Mouse (Mus musculus): Measurements from ENCODE around the gene Olfr49.

Gene Olfr49

DNA sequence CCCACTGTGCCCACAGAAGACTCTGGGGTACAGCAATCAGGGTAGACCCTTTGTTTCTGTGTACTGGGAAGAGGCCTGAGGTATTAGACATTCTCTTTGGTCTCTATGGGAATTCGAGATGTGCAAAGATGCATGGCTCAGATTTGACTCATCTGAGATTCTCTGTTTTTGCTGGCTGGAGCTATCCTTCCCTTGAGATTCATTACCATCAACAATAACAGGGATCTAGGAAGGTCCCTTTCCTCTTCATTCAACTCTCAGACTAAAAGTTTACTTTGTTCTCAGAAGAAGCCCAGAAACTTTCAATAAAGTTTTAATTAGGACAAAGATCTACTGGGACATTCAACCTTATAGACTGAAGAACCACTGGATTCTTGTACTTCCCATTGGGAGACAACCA lies at the start of gene Olfr49:
Gene Olfr49, minus strand, starts transcription at position 101 of the 400 bp plus-strand sequence.
- no peak for DNase-seq (ENCODE audit: low spot score)

GRCm38 (mm10) chr14:54333452-54334189 lies 48.9 kb upstream of the Olfr49 start:
- peak; percentile 34 for DNase-seq (ENCODE audit: low spot score)

DNA sequence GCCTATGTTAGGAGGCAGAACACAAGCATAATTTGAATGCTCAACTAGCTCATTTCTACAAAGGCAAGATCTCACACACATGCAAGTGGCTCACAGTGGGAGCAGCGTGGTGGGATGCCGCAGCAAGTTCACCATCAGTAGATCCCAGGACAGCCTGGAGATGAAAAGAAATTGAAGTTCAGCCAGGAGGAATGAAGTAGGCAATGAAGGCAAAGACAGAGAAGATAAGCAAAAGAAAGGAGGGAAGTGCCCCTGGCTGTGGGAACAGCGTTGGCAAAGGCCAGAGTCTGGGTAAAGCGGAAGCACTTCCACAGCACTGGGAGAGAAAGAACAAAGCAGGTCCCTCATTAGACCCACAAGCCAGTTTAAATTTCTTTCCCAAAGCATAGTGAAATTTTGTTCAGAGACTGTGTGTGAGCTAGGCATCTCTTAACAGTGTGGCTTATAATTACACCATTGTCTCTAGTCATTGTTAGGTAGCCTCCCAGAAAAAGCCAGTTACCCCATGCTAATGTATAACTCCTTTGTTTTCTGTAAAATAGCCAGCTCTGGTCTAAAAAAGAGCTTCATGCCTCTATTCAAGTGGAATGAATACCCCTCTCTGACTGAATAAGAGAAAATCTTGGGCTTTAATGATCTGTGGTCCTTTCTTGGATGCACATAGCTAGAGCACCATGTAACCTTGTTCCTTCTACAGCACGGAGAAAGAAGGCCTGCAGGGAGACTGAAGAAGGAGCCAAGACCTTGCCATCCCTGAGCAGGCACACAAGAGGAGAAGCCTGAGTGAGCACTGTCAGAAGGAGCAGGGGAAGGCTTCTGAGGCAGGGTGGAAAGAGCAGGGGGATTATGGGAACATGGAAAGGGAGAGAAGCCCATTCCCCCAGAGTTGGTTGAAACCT lies 47.7 kb upstream of the Olfr49 start:
- no peak for DNase-seq (ENCODE audit: low spot score)

- no peak for DNase-seq (ENCODE audit: low spot score)
Observed at GRCm38 (mm10) chr14:54331178-54331577, 46.4 kb upstream of the Olfr49 start.

DNA sequence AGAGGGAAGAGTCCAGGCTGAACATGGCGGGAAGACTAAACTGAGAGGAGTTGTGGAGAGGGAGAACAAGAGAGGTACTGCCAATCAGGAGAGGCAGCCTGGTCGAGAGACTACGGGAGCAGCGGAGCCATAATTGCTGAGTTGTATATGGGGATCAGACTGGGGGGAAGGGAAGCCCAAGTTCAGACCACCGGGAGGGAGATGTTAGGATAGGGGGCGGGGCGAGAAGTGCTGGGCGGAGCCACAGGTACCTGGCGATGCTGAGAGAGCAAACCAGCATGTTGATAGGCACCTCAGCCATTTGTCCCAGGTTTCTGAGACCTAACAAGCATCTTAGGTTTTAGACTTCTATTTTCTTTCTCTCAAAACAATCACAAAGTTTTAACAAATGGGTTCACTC lies 44.5 kb upstream of the Olfr49 start:
- DNase-seq (ENCODE audit: low spot score), result no peak

- DNase-seq (ENCODE audit: low spot score), result no peak
Observed at GRCm38 (mm10) chr14:54328548-54328947, 43.8 kb upstream of the Olfr49 start.

DNA sequence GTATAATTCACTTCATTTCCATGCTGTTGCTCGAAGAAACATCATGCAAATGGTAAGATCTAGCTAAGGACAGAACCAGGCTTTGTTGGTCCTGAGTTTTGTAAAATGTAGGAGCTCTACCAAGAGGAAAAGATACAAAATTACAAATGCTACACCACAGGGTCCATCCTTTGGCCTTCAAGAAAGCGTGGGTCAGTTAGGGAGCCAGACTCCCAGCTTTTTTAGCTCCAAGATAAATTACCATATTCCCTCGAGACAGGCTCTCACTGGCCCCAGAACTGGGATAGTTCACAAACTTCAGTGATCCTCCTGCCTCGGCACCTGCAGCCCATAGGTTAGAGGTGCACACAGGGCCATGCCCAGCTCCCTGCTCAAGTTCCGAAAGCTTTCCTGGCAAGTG lies 39.7 kb upstream of the Olfr49 start:
- DNase-seq (ENCODE audit: low spot score), result no peak

- DNase-seq (ENCODE audit: low spot score), result no peak
Observed at GRCm38 (mm10) chr14:54321556-54322376, 37.0 kb upstream of the Olfr49 start.

- DNase-seq (ENCODE audit: low spot score), result no peak
Observed at GRCm38 (mm10) chr14:54311763-54312162, 27.0 kb upstream of the Olfr49 start.

GRCm38 (mm10) chr14:54300676-54301075 lies 15.9 kb upstream of the Olfr49 start:
- no peak for DNase-seq (ENCODE audit: low spot score)

DNA sequence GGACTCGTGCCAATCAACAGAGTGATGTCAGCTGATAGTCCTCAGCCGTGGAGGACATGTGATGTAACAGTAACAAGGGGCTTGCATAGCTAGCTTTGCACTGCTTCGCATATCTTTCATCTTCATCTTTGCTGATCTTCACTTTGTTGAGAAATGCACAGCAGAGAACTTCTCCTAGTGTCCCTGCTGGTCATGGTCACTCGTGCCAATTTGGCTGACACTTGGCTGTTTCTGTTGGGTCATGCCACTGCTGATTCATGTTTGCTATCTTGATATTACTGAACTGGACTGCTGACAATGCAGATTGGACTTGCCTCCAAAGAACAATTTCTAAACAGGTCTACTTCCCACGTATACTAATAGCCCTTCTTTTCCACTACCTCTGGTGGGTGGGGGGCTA lies 15.4 kb upstream of the Olfr49 start:
- no peak for DNase-seq (ENCODE audit: low spot score)

DNA sequence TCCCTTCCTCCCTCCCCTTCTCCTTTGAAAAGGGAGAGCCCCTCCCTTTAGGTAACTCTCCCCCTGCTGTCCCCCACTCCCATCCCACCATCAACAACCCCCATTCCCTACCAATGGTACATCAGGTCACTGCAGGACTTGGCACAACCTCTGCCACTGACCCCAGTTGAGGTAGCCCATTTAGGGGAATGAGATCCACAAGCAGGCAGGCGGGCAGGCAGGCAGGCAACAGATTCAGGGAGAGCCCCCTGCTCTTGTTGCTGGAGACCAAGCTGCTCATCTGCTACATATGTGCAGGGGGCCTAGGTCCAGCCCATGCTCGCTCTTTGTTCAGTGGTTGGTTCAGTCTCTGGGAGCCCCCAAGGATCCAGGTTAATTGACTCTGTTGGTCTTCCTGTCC lies 8.3 kb downstream of the Olfr49 start:
- DNase-seq (ENCODE audit: low spot score), result no peak

- DNase-seq (ENCODE audit: low spot score), result no peak
Observed at GRCm38 (mm10) chr14:54272696-54273095, 12.0 kb downstream of the Olfr49 start.

DNA sequence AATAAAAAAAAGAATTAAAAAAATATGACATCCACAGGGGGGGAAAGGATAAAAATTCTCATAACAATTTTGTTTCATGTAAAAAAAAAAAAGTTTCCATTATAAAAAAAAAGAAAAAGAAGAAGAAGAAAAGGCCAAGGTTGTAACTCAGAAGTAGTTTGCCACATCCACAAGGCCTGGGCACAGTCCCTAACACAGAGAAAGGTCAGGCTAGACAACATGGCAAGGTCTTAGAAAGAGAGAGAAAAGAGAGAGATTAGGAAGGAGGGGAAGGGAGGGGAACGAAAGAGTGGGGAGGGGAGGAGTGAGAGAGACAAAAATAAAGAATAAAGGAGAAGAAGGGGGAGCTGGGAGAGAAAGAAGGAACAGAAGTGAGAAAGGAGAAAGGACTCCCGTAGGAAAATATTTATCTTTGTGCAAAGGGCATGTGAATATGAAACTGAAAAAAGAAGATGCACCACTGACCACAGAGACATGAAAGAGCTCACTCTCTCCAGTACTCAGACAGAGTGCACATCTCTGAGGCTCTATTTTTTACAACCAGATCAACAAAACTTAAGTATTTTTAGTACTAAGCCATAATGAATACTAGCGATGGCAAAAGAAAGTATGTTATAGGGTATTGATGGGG lies 12.6 kb downstream of the Olfr49 start:
- no peak for DNase-seq (ENCODE audit: low spot score)

- no peak for DNase-seq (ENCODE audit: low spot score)
Observed at GRCm38 (mm10) chr14:54270413-54270812, 14.3 kb downstream of the Olfr49 start.

DNA sequence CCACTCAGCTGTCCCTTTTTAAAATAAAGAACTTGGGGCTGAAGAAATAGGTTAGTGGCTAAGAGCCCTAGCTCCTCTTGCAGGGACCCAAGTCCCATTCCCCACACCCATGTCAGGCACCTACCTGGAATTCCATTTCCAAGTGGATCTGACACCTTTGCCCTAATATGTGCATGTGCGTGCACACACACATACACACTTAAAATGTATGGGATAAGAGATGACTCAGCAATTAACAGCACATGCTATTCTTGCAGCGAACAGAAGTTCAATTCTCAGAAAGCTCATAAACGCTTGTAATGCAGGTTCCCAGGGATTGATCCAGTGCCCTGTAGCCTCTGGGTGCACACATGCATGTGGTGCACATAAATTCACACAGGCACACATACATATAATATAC lies 15.2 kb downstream of the Olfr49 start:
- no peak for DNase-seq (ENCODE audit: low spot score)

DNA sequence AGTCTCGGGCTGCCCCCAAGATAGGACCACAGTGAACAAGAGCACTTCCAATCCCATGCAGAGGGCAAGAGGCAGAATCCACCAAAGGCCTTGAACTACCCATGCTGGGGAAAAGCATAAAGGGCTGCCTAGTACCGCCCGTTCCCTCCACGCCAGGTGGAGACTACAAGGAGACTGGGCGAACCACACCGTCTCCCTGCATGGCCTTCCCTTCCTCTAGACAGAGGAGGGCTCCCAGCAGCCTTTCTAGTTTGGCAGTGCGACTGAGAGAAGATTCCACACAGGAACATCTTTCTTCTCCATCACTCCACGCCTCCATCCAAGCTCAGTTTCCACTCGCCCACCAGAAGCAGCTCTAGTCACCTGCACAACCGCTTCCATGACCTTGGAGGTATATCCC lies 16.8 kb downstream of the Olfr49 start:
- DNase-seq (ENCODE audit: low spot score), result no peak

DNA sequence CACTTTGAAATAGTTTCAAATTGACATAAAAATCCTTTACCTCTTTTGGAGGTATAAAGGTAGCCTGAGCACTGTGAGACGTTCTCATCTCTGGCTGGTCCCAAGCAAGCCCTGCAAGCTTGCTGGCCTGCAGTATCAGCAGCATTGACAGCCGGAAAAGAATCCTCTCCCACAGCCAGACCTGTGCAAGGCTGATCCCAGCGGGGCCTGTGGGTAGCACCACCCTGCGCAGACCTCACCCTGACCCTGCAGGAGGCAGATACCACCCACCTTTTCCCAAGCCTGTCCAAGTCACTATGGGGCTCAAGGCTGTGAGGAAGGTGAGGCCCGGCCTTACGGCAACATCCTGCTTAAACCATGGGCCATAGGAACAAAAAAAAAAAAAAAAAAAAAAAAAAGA lies 18.8 kb downstream of the Olfr49 start:
- no peak for DNase-seq (ENCODE audit: low spot score)

GRCm38 (mm10) chr14:54265093-54265492 lies 19.6 kb downstream of the Olfr49 start:
- DNase-seq (ENCODE audit: low spot score), result no peak

DNA sequence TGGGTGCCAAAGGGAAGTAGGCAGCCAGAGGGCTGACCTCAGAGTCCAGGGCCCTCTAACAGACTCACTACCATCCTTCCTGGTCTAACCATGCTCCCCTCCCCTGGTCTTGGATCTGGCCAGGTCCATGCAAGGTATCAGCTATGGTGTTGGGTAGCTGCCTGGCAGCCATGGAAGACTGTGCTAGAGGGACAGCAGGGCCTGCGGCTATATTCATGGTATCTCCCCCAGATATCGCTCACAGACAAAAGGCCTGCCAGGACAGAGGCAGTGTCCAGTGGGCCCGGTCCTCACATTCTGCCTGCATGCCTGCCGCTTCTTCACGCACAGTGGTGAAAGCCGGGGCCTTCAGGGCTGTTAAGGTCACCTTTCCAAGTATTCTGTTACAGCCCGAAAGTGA lies 20.5 kb downstream of the Olfr49 start:
- DNase-seq (ENCODE audit: low spot score), result no peak

- no peak for DNase-seq (ENCODE audit: low spot score)
Observed at GRCm38 (mm10) chr14:54263099-54263498, 21.6 kb downstream of the Olfr49 start.

DNA sequence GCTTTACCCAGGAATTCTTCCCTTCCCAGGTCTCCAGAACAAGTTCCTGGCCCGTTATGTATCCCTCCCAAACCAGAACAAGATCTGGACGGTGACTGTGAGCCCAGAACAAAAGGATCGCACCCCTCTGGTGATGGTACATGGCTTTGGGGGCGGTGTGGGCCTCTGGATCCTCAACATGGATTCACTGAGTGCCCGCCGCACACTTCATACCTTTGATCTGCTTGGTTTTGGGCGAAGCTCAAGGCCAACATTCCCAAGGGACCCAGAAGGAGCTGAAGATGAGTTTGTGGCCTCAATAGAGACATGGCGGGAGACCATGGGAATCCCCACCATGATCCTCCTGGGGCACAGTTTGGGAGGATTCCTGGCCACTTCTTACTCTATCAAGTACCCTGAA lies 22.1 kb downstream of the Olfr49 start:
- no peak for DNase-seq (ENCODE audit: low spot score)
